Comparison of ENCODE assay signal across 20 mouse cellular contexts in the genomic region with DNA sequence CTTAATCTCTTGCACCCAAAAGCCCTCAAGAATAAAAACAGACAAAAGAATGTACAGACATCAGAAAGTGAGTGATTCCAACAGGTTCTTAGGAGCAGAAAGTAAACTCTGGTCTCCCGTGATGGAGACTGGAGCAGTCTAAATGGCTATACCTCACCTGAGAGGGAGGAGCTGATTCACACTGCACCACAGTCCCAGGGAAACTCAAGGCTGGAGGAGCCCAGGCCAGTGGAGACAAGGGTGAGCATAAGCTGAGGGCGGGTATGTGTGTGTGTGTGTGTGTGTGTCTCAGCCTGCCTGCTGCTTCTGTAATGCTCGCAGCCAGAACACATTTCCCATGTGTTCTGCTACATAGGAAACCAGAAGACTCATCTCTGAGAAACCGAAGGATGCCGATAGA.
A peak's percentile ranks its signal among the peaks of the same experiment; 100 is the strongest.
DNase-seq lines count a peak whose midpoint lies in the region; ATAC-seq and TF ChIP-seq lines count a peak whose summit lies in the region.
"Had no signal": no experiment of that assay in that cellular context is flagged by ENCODE, and none has a peak within 500 bp of the region (broad histone marks: within the 10 kb centered on the region; RNA-seq: fewer than 3 reads in every experiment).

No protein-coding gene starts in this region.

- no peaks in the 10 kb centered on the region for H3K36me3 ChIP-seq in forebrain, embryonic 15.5 days
- H3K36me3 ChIP-seq in forebrain, embryonic 12.5 days (replicated peaks), result no peaks in the 10 kb centered on the region
- H3K36me3 ChIP-seq in heart, embryonic 12.5 days, result no peaks in the 10 kb centered on the region
- no peaks in the 10 kb centered on the region for H3K36me3 ChIP-seq in midbrain, embryonic 15.5 days (replicated peaks)
- H3K36me3 ChIP-seq in midbrain, postnatal 0 days (ENCODE audit: insufficient read depth, low read length), result no peaks in the 10 kb centered on the region
- H3K36me3 ChIP-seq: embryonic facial prominence, embryonic 12.5 days; embryonic facial prominence, embryonic 15.5 days; forebrain, embryonic 10.5 days had no signal

- 70% methylated on average over 5 of the region's 5 CpGs for WGBS in forebrain, embryonic 15.5 days
- 76% methylated on average over 5 of the region's 5 CpGs for WGBS in forebrain, embryonic 12.5 days
- 74% methylated on average over 5 of the region's 5 CpGs for WGBS in heart, embryonic 12.5 days
- 76% methylated on average over 5 of the region's 5 CpGs for WGBS in midbrain, embryonic 15.5 days
- WGBS in midbrain, postnatal 0 days, result 75% methylated on average over 5 of the region's 5 CpGs

- H3K4me3 ChIP-seq in forebrain, embryonic 15.5 days, result no peak overlapping the region
- no peak overlapping the region for H3K4me3 ChIP-seq in forebrain, embryonic 12.5 days (replicated peaks)
- H3K4me3 ChIP-seq in heart, embryonic 12.5 days, result no peak overlapping the region
- no peak overlapping the region for H3K4me3 ChIP-seq in midbrain, embryonic 15.5 days
- no peak overlapping the region for H3K4me3 ChIP-seq in midbrain, postnatal 0 days (ENCODE audit: low read depth, low read length)
- H3K4me3 ChIP-seq: embryonic facial prominence, embryonic 12.5 days; embryonic facial prominence, embryonic 15.5 days; erythroblast, embryonic 14.5 days; forebrain, embryonic 10.5 days; forebrain, embryonic 13.5 days had no signal

- H3K27me3 ChIP-seq in forebrain, embryonic 15.5 days, result no peaks in the 10 kb centered on the region
- no peaks in the 10 kb centered on the region for H3K27me3 ChIP-seq in forebrain, embryonic 12.5 days
- no peaks in the 10 kb centered on the region for H3K27me3 ChIP-seq in heart, embryonic 12.5 days (replicated peaks)
- no peaks in the 10 kb centered on the region for H3K27me3 ChIP-seq in midbrain, embryonic 15.5 days (replicated peaks)
- no peaks in the 10 kb centered on the region for H3K27me3 ChIP-seq in midbrain, postnatal 0 days (ENCODE audit: insufficient read depth, low read length)
- H3K27me3 ChIP-seq: embryonic facial prominence, embryonic 12.5 days; embryonic facial prominence, embryonic 15.5 days; forebrain, embryonic 13.5 days had no signal

- no peak overlapping the region for H3K27ac ChIP-seq in forebrain, embryonic 15.5 days (replicated peaks)
- H3K27ac ChIP-seq in forebrain, embryonic 12.5 days, result no peak overlapping the region
- no peak overlapping the region for H3K27ac ChIP-seq in heart, embryonic 12.5 days (ENCODE audit: poor library complexity, severe bottlenecking)
- no peak overlapping the region for H3K27ac ChIP-seq in midbrain, embryonic 15.5 days
- no peak overlapping the region for H3K27ac ChIP-seq in midbrain, postnatal 0 days (ENCODE audit: low read depth, low read length)
- H3K27ac ChIP-seq: embryonic facial prominence, embryonic 12.5 days; embryonic facial prominence, embryonic 15.5 days; forebrain, embryonic 10.5 days; forebrain, embryonic 13.5 days had no signal

- DNase-seq in heart, adult 11 months, result peak; percentile 61
- no peak for DNase-seq in midbrain, postnatal 0 days (ENCODE audit: low spot score)
- DNase-seq: adrenal gland, adult 2 months; adrenal gland, postnatal 10 days; adrenal gland, postnatal 25 days; cerebellum, adult 11 months; cerebellum, adult 18-20 months; cerebellum, adult 8-10 months; cerebellum, adult 9-11 months; cerebellum, postnatal 36 days; embryo, embryonic 11 days had no signal

- ATAC-seq in forebrain, embryonic 15.5 days (replicated peaks), result 0 out of 2 replicates have a peak, but pooled peaks have one; percentile 38
- no peak for ATAC-seq in forebrain, embryonic 12.5 days (ENCODE audit: low FRiP score)
- no peak for ATAC-seq in heart, embryonic 12.5 days (ENCODE audit: insufficient number of reproducible peaks, low FRiP score)
- ATAC-seq in midbrain, embryonic 15.5 days (replicated peaks), result 0 out of 2 replicates have a peak, but pooled peaks have one; percentile 52
- no peak for ATAC-seq in midbrain, postnatal 0 days (ENCODE audit: low FRiP score)
- ATAC-seq: forebrain, embryonic 13.5 days had no signal

- H3K9me3 ChIP-seq in forebrain, embryonic 15.5 days, result no peaks in the 10 kb centered on the region
- H3K9me3 ChIP-seq in forebrain, embryonic 12.5 days, result no peaks in the 10 kb centered on the region
- H3K9me3 ChIP-seq in heart, embryonic 12.5 days (replicated peaks), result no peaks in the 10 kb centered on the region
- H3K9me3 ChIP-seq in midbrain, embryonic 15.5 days, result no peaks in the 10 kb centered on the region
- no peaks in the 10 kb centered on the region for H3K9me3 ChIP-seq in midbrain, postnatal 0 days (ENCODE audit: low read length)
- H3K9me3 ChIP-seq: embryonic facial prominence, embryonic 12.5 days; embryonic facial prominence, embryonic 15.5 days; forebrain, embryonic 10.5 days; forebrain, embryonic 13.5 days had no signal

- TF ChIP-seq CTCF in midbrain, postnatal 0 days (IDR thresholded peaks at IDR 0.05), result no peak

- H3K4me1 ChIP-seq in forebrain, embryonic 15.5 days, result no peaks in the 10 kb centered on the region
- no peaks in the 10 kb centered on the region for H3K4me1 ChIP-seq in forebrain, embryonic 12.5 days
- H3K4me1 ChIP-seq in heart, embryonic 12.5 days (replicated peaks), result 0 out of 2 replicates have a peak, but pooled peaks cover 6% of the 10 kb centered on the region
- no peaks in the 10 kb centered on the region for H3K4me1 ChIP-seq in midbrain, embryonic 15.5 days
- no peaks in the 10 kb centered on the region for H3K4me1 ChIP-seq in midbrain, postnatal 0 days (ENCODE audit: insufficient read depth, low read length)
- H3K4me1 ChIP-seq: embryonic facial prominence, embryonic 12.5 days; embryonic facial prominence, embryonic 15.5 days; forebrain, embryonic 13.5 days had no signal

- H3K4me2 ChIP-seq in forebrain, embryonic 15.5 days (replicated peaks), result no peak overlapping the region
- no peak overlapping the region for H3K4me2 ChIP-seq in forebrain, embryonic 12.5 days
- no peak overlapping the region for H3K4me2 ChIP-seq in heart, embryonic 12.5 days
- no peak overlapping the region for H3K4me2 ChIP-seq in midbrain, embryonic 15.5 days
- H3K4me2 ChIP-seq in midbrain, postnatal 0 days (ENCODE audit: low read depth, low read length, poor library complexity, severe bottlenecking), result no peak overlapping the region
- H3K4me2 ChIP-seq: embryonic facial prominence, embryonic 12.5 days; embryonic facial prominence, embryonic 15.5 days; forebrain, embryonic 13.5 days had no signal

- no peak overlapping the region for H3K9ac ChIP-seq in forebrain, embryonic 15.5 days (replicated peaks)
- H3K9ac ChIP-seq in forebrain, embryonic 12.5 days, result no peak overlapping the region
- H3K9ac ChIP-seq in heart, embryonic 12.5 days, result no peak overlapping the region
- H3K9ac ChIP-seq in midbrain, embryonic 15.5 days, result no peak overlapping the region
- no peak overlapping the region for H3K9ac ChIP-seq in midbrain, postnatal 0 days (replicated peaks; ENCODE audit: low read length, poor library complexity, severe bottlenecking)
- H3K9ac ChIP-seq: embryonic facial prominence, embryonic 12.5 days; embryonic facial prominence, embryonic 15.5 days; forebrain, embryonic 13.5 days had no signal

Comparison
In these comparisons a context has a peak if more than half of its experiments do, and no peak if none do; other contexts are left out.
1. ATAC-seq: peak in forebrain, embryonic 15.5 days (single experiment) and midbrain, embryonic 15.5 days (single experiment); none in forebrain, embryonic 12.5 days (single experiment), heart, embryonic 12.5 days (single experiment) and midbrain, postnatal 0 days (single experiment).